ENCODE assay signal across 17 mouse cellular contexts in genomic region chr7:100995260-100995864, GRCm38 (mm10). TPM values are rescaled to one million over a fixed set of nuclear protein-coding genes. Genes with fewer than 3 reads are reported as not detected.
DNase-seq lines count a peak whose midpoint lies in the region; TF ChIP-seq lines count a peak whose summit lies in the region.
"Had no signal": no experiment of that assay in that cellular context is flagged by ENCODE, and none has a peak within 500 bp of the region (broad histone marks: within the 10 kb centered on the region; RNA-seq: fewer than 3 reads in every experiment).

No protein-coding gene starts in this region.

- H3K4me3 ChIP-seq in heart, adult 2 months, result no peak overlapping the region
- H3K4me3 ChIP-seq: embryonic facial prominence, embryonic 12.5 days; forebrain, embryonic 15.5 days; hindbrain, embryonic 10.5 days; intestine, embryonic 15.5 days had no signal

- no peaks in the 10 kb centered on the region for H3K27me3 ChIP-seq in heart, adult 2 months (ENCODE audit: control insufficient read depth, insufficient read depth, low read length)
- H3K27me3 ChIP-seq: embryonic facial prominence, embryonic 12.5 days; forebrain, embryonic 15.5 days; intestine, embryonic 15.5 days had no signal

- DNase-seq in gastrocnemius, adult 18-20 months (ENCODE audit: low spot score), result peak; percentile 55
- DNase-seq in gastrocnemius, postnatal 14 days, result no peak
- peak; percentile 48 to 57 for DNase-seq in heart, adult 2 months
- no peak for DNase-seq in heart, postnatal 25 days (ENCODE audit: low spot score)
- DNase-seq in ovary, postnatal 36 days (ENCODE audit: low spot score), result peak; percentile 36
- DNase-seq in ovary, postnatal 10 days (ENCODE audit: low spot score), result no peak
- DNase-seq in skeletal muscle tissue, adult 2 months (ENCODE audit: low read depth, low spot score), result peak; percentile 75
- no peak for DNase-seq in cerebellum, adult 9-10 months
- DNase-seq: cerebellum, adult 8-10 months; cerebellum, postnatal 25 days; kidney, adult 18-20 months had no signal

- peak overlapping the region; percentile 91 for H3K27ac ChIP-seq in heart, adult 2 months
- H3K27ac ChIP-seq: embryonic facial prominence, embryonic 12.5 days; forebrain, embryonic 15.5 days; hindbrain, embryonic 10.5 days; hindbrain, embryonic 14.5 days; intestine, embryonic 15.5 days had no signal

- TF ChIP-seq CTCF in heart, adult 2 months (IDR thresholded peaks at IDR 0.05), result no peak

- H3K4me1 ChIP-seq in heart, adult 2 months (ENCODE audit: control insufficient read depth, insufficient read depth, low read length), result peaks cover 38% of the 10 kb centered on the region
- H3K4me1 ChIP-seq: embryonic facial prominence, embryonic 12.5 days; forebrain, embryonic 15.5 days; intestine, embryonic 15.5 days had no signal

- peak; percentile 29; the same call in 1 of the 2 replicates for TF ChIP-seq POLR2A in heart, adult 2 months (IDR thresholded peaks at IDR 0.05; ENCODE audit: insufficient read depth, low read depth, low read length)

- H3K9ac ChIP-seq in heart, adult 2 months (ENCODE audit: low read depth, low read length), result no peak overlapping the region
- H3K9ac ChIP-seq: embryonic facial prominence, embryonic 12.5 days; forebrain, embryonic 15.5 days; hindbrain, embryonic 14.5 days; intestine, embryonic 15.5 days had no signal

- peaks cover 10% of the 10 kb centered on the region; the same call in 1 of the 2 replicates for H3K36me3 ChIP-seq in heart, adult 2 months (ENCODE audit: control insufficient read depth, insufficient read depth, low read length)
- H3K36me3 ChIP-seq: embryonic facial prominence, embryonic 12.5 days; forebrain, embryonic 15.5 days; hindbrain, embryonic 10.5 days; intestine, embryonic 15.5 days had no signal

- H3K79me2 ChIP-seq in heart, adult 2 months (replicated peaks; ENCODE audit: control insufficient read depth, insufficient read depth, low read length), result no peaks in the 10 kb centered on the region

- TF ChIP-seq EP300 in heart, adult 2 months (IDR thresholded peaks at IDR 0.05; ENCODE audit: insufficient read depth, low read depth, low read length), result peak; percentile 82

- intact Hi-C loops in gastrocnemius, postnatal 14 days (cut with DNase I; ENCODE audit: low total_unique reads), result no loop called here
- intact Hi-C loops in heart, adult 2 months (cut with DNase I), result no loop called here
- intact Hi-C loops in heart, postnatal 25 days (cut with DNase I), result no loop called here

- WGBS in heart, adult 2 months, result 56% methylated on average over 7 of the region's 7 CpGs

RNA-seq across cellular contexts. Expression of gene P2ry2, which starts 17.3 kb away (rescaled TPM):
- 10 to 100 TPM; 30.7 to 32.7 TPM for total RNA-seq in gastrocnemius, adult 18-20 months (2021)
- total RNA-seq in gastrocnemius, postnatal 14 days (2021), result 10 to 100 TPM; 38.0 to 47.7 TPM
- 10 to 100 TPM; 22.3 to 32.6 TPM for total RNA-seq in heart, adult 2 months (2021)
- 40.4 and 46.8 TPM in 2 replicates for polyA plus RNA-seq in heart, adult 2 months (2012; rRNA removed)
- total RNA-seq in heart, postnatal 25 days (2021), result 10 to 100 TPM; 17.3 to 26.1 TPM

RNA-seq across cellular contexts. Expression of gene P2ry6, which starts 20.9 kb away (rescaled TPM):
- under 1 TPM; 0.59 to 0.90 TPM for total RNA-seq in gastrocnemius, adult 18-20 months (2021)
- 1 to 10 TPM; 1.6 to 2.1 TPM for total RNA-seq in gastrocnemius, postnatal 14 days (2021)
- 1 to 10 TPM; 3.6 to 4.2 TPM for total RNA-seq in heart, adult 2 months (2021)
- polyA plus RNA-seq in heart, adult 2 months (2012; rRNA removed), result 9.6 and 11.1 TPM in 2 replicates
- 1 to 10 TPM; 4.4 TPM for total RNA-seq in heart, postnatal 25 days (2021)
- total RNA-seq: granulocyte monocyte progenitor cell, adult 5-6 weeks had no signal

Comparison
In these comparisons a context has a peak if more than half of its experiments do, and no peak if none do; other contexts are left out.
1. DNase-seq: peak in gastrocnemius, adult 18-20 months (single experiment), heart, adult 2 months (2 of 2), ovary, postnatal 36 days (single experiment) and skeletal muscle tissue, adult 2 months (single experiment); none in gastrocnemius, postnatal 14 days (single experiment), heart, postnatal 25 days (single experiment), ovary, postnatal 10 days (single experiment) and cerebellum, adult 9-10 months (single experiment).